Mouse (Mus musculus) neural tube, embryonic 12.5 days (tissue): Measurements from ENCODE around the gene Calr. TPM values are rescaled to one million over a fixed set of nuclear protein-coding genes. Genes with fewer than 3 reads are reported as not detected.

Experiments used
- ATAC-seq: fragments of 200-750 bp; cut with Nextera tagmentation; 2 replicates; pipeline ENCODE4 v1.8.0; 2017; ENCODE audit warnings: low read depth, mild to moderate bottlenecking, moderate TSS enrichment, moderate library complexity; ENCODE audit not compliant: low FRiP score
- H3K27ac ChIP-seq: fragments of 300-500 bp; sonication (generic); 2 replicates; pipeline ENCODE4 v1.5.1; 2016
- H3K27me3 ChIP-seq: fragments of 300-500 bp; sonication (generic); replicated peaks from 2 replicates; pipeline ENCODE4 v1.6.1; 2016; ENCODE audit warnings: mild to moderate bottlenecking
- H3K36me3 ChIP-seq: fragments of 300-500 bp; sonication (generic); 2 replicates; pipeline ENCODE4 v1.6.1; 2016; ENCODE audit warnings: mild to moderate bottlenecking
- H3K4me1 ChIP-seq: fragments of 300-500 bp; sonication (generic); 2 replicates; pipeline ENCODE4 v1.6.1; 2016
- H3K4me2 ChIP-seq: fragments of 300-500 bp; sonication (generic); replicated peaks from 2 replicates; pipeline ENCODE4 v1.6.1; 2016; ENCODE audit warnings: mild to moderate bottlenecking
- H3K4me3 ChIP-seq: fragments of 300-500 bp; sonication (generic); 2 replicates; pipeline ENCODE4 v1.5.1; 2016
- H3K9ac ChIP-seq: fragments of 300-500 bp; sonication (generic); 2 replicates; pipeline ENCODE4 v1.6.1; 2016; ENCODE audit warnings: mild to moderate bottlenecking
- H3K9me3 ChIP-seq: fragments of 300-500 bp; sonication (generic); 2 replicates; pipeline ENCODE4 v1.6.1; 2016; ENCODE audit warnings: mild to moderate bottlenecking
- WGBS: fragments of 180-500 bp; shearing (Covaris S2); methylation state at CpG from one replicate; pipeline ENCODE4 v1.1.7; 2016; 5-methylcytosine and 5-hydroxymethylcytosine counted together
- polyA plus RNA-seq: library from polyadenylated mRNA; unstranded; fragments of >200 nt; fragmentation: Nextera tagmentation; extraction: Ambion mirVana; gene quantifications from 2 replicates; pipeline ENCODE4 v1.2.1, GENCODE M21; 2016

Calr gene
- polyA plus RNA-seq, 1 experiment from 2014 or later = 769 TPM

- peaks cover 75% of the 10 kb centered on the region for H3K36me3 ChIP-seq
- peak within 1 kb of the TSS; percentile 67 for H3K4me2 ChIP-seq
- peak within 1 kb of the TSS; percentile 87 for H3K4me3 ChIP-seq
- no peaks in the 10 kb centered on the region for H3K27me3 ChIP-seq
- peak; percentile 95 for ATAC-seq
- peak within 1 kb of the TSS; percentile 89 for H3K9ac ChIP-seq
- H3K9me3 ChIP-seq = no peaks in the 10 kb centered on the region
- H3K27ac ChIP-seq = peak within 1 kb of the TSS; percentile 82; the same call in 1 of the 2 replicates
- under 1% methylated on average over 55 of the region's 55 CpGs for WGBS
- H3K4me1 ChIP-seq = peaks cover 51% of the 10 kb centered on the region
Measured at GRCm38 (mm10) chr8:84840248-84840999, 6.3 kb downstream of the Calr start, which contains the start of gene Rad23a. Gene Rad23a (minus strand): TSS chr8:84840665.

- peak overlapping the region; percentile 89 for H3K9ac ChIP-seq
- peak overlapping the region; percentile 82; the same call in 1 of the 2 replicates for H3K27ac ChIP-seq
- H3K4me3 ChIP-seq = peak overlapping the region; percentile 87
- peak overlapping the region; percentile 67 for H3K4me2 ChIP-seq
- peaks cover 77% of the 10 kb centered on the region for H3K36me3 ChIP-seq
- H3K4me1 ChIP-seq = peaks cover 46% of the 10 kb centered on the region
- ATAC-seq = no peak
- 4% methylated on average over 7 of the region's 7 CpGs for WGBS
- H3K27me3 ChIP-seq = no peaks in the 10 kb centered on the region
- H3K9me3 ChIP-seq = no peaks in the 10 kb centered on the region
Measured at GRCm38 (mm10) chr8:84839875-84840247, 6.9 kb downstream of the Calr start.

GRCm38 (mm10) chr8:84839411-84839810 is 7.3 kb downstream of the Calr start:
- peak overlapping the region; percentile 87 for H3K4me3 ChIP-seq
- H3K9me3 ChIP-seq = no peaks in the 10 kb centered on the region
- peaks cover 77% of the 10 kb centered on the region for H3K36me3 ChIP-seq
- 97% methylated on average over 2 of the region's 2 CpGs for WGBS
- no peak overlapping the region for H3K9ac ChIP-seq
- H3K27me3 ChIP-seq = no peaks in the 10 kb centered on the region
- peaks cover 41% of the 10 kb centered on the region for H3K4me1 ChIP-seq
- ATAC-seq = no peak
- H3K4me2 ChIP-seq = peak overlapping the region; percentile 67
- H3K27ac ChIP-seq = no peak overlapping the region

- Histone ChIP-seq H3K9ac (no peak overlapping the region), H3K4me1 (peaks cover 35% of the 10 kb centered on the region), H3K9me3 (no peaks in the 10 kb centered on the region), H3K27me3 (no peaks in the 10 kb centered on the region), H3K4me3 (no peak overlapping the region), H3K36me3 (peaks cover 75% of the 10 kb centered on the region), H3K4me2 (no peak overlapping the region), H3K27ac (no peak overlapping the region)
- ATAC-seq = no peak
- 92% methylated on average over 5 of the region's 5 CpGs for WGBS
Measured at GRCm38 (mm10) chr8:84838513-84838912, 8.2 kb downstream of the Calr start.

GRCm38 (mm10) chr8:84837912-84838470 is 8.7 kb downstream of the Calr start:
- Histone ChIP-seq H3K27ac (no peak overlapping the region), H3K27me3 (no peaks in the 10 kb centered on the region), H3K9me3 (no peaks in the 10 kb centered on the region), H3K36me3 (peaks cover 69% of the 10 kb centered on the region), H3K4me2 (0 out of 2 replicates have a peak overlapping the region, but pooled peaks have one; percentile 16), H3K9ac (no peak overlapping the region), H3K4me1 (peaks cover 38% of the 10 kb centered on the region), H3K4me3 (0 out of 2 replicates have a peak overlapping the region, but pooled peaks have one; percentile 1)
- 80% methylated on average over 15 of the region's 15 CpGs for WGBS
- no peak for ATAC-seq

- Histone ChIP-seq H3K36me3 (peaks cover 63% of the 10 kb centered on the region), H3K27ac (no peak overlapping the region), H3K27me3 (no peaks in the 10 kb centered on the region), H3K4me3 (0 out of 2 replicates have a peak overlapping the region, but pooled peaks have one; percentile 1), H3K9me3 (no peaks in the 10 kb centered on the region), H3K4me2 (0 out of 2 replicates have a peak overlapping the region, but pooled peaks have one; percentile 16), H3K4me1 (peaks cover 38% of the 10 kb centered on the region), H3K9ac (no peak overlapping the region)
- no peak for ATAC-seq
- 58% methylated on average over 8 of the region's 8 CpGs for WGBS
Measured at GRCm38 (mm10) chr8:84837149-84837911, 9.4 kb downstream of the Calr start.

GRCm38 (mm10) chr8:84834866-84835855 is 11.6 kb downstream of the Calr start:
- 79% methylated on average over 10 of the region's 10 CpGs for WGBS
- peaks cover 38% of the 10 kb centered on the region for H3K4me1 ChIP-seq
- no peaks in the 10 kb centered on the region for H3K27me3 ChIP-seq
- H3K9me3 ChIP-seq = no peaks in the 10 kb centered on the region
- H3K27ac ChIP-seq = no peak overlapping the region
- no peak overlapping the region for H3K4me3 ChIP-seq
- peaks cover 50% of the 10 kb centered on the region for H3K36me3 ChIP-seq
- ATAC-seq = no peak
- H3K9ac ChIP-seq = no peak overlapping the region
- H3K4me2 ChIP-seq = no peak overlapping the region

- H3K36me3 ChIP-seq = peaks cover 50% of the 10 kb centered on the region
- 89% methylated on average over 19 of the region's 19 CpGs for WGBS
- no peaks in the 10 kb centered on the region for H3K27me3 ChIP-seq
- H3K9me3 ChIP-seq = no peaks in the 10 kb centered on the region
- no peak overlapping the region for H3K4me3 ChIP-seq
- peaks cover 32% of the 10 kb centered on the region for H3K4me1 ChIP-seq
- no peak overlapping the region; the same call in 1 of the 2 replicates for H3K27ac ChIP-seq
- H3K4me2 ChIP-seq = no peak overlapping the region
- no peak overlapping the region for H3K9ac ChIP-seq
- no peak for ATAC-seq
Measured at GRCm38 (mm10) chr8:84834002-84834865, 12.5 kb downstream of the Calr start.

GRCm38 (mm10) chr8:84832759-84833742 is 13.7 kb downstream of the Calr start:
- Histone ChIP-seq H3K9me3 (no peaks in the 10 kb centered on the region), H3K4me3 (peak overlapping the region; percentile 81), H3K27me3 (no peaks in the 10 kb centered on the region), H3K4me2 (peak overlapping the region; percentile 62), H3K4me1 (peaks cover 24% of the 10 kb centered on the region), H3K27ac (no peak overlapping the region), H3K9ac (peak overlapping the region; percentile 93), H3K36me3 (peaks cover 41% of the 10 kb centered on the region)
- 60% methylated on average over 10 of the region's 10 CpGs for WGBS
- ATAC-seq = no peak
